Comparison of ENCODE assay signal across 14 mouse cellular contexts in the genomic region with DNA sequence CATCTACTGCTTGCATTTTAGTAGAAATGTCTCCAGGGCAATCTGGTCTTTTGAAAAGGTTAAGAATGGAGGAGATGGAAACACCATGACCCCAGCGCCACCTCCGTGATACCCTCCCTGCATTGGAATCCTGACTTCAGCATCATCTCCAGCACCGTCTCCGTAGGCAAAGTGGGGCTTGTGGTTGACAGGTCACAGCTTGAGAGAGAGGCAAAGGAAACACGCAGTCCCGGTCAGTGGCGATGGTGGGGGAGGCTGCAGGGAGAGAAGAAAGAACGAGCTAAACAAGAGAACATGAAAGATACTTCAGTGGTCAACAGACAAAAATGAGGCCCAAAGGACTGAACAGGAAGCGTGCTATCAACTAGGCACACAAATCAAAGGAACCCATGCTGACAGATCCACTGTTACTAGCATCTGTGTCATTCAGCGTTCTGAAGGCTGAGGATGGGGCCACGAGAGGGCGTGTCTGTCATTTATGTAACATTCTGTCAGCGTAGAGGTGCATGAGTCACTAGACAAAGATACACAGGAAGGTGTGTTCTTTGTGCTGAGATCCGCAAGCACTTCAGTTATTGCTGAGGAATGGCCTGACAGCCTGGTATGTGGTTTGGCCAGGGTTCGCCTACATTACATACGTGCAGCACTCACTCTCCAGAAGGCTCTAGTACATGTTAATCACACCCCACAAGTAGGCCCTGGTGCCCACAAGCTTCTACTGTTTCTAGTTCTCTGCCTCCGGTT. TPM values are rescaled to one million over a fixed set of nuclear protein-coding genes. Genes with fewer than 3 reads are reported as not detected.
DNase-seq lines count a peak whose midpoint lies in the region; ATAC-seq and TF ChIP-seq lines count a peak whose summit lies in the region.
"Had no signal": no experiment of that assay in that cellular context is flagged by ENCODE, and none has a peak within 500 bp of the region (broad histone marks: within the 10 kb centered on the region; RNA-seq: fewer than 3 reads in every experiment).

No protein-coding gene starts in this region.

- WGBS in heart, embryonic 16.5 days = 61% methylated on average over 17 of the region's 17 CpGs
- 51% methylated on average over 17 of the region's 17 CpGs for WGBS in lung, embryonic 15.5 days
- WGBS in stomach, postnatal 0 days = 48% methylated on average over 17 of the region's 17 CpGs

- TF ChIP-seq CTCF in stomach, postnatal 0 days (IDR thresholded peaks at IDR 0.05; ENCODE audit: low read depth) = peak; percentile 64

- TF ChIP-seq EP300 in stomach, postnatal 0 days (optimal IDR thresholded peaks at IDR 0.05) = peak; percentile 57

- no peak overlapping the region for H3K9ac ChIP-seq in heart, embryonic 16.5 days (ENCODE audit: low read length)
- H3K9ac ChIP-seq in lung, embryonic 15.5 days = no peak overlapping the region
- H3K9ac ChIP-seq in stomach, postnatal 0 days (ENCODE audit: low read length) = no peak overlapping the region

- no peak overlapping the region for H3K4me2 ChIP-seq in heart, embryonic 16.5 days (ENCODE audit: low read depth, low read length)
- no peak overlapping the region for H3K4me2 ChIP-seq in lung, embryonic 15.5 days
- no peak overlapping the region for H3K4me2 ChIP-seq in stomach, postnatal 0 days (replicated peaks; ENCODE audit: low read depth)

- no peaks in the 10 kb centered on the region for H3K9me3 ChIP-seq in heart, embryonic 16.5 days (replicated peaks; ENCODE audit: control insufficient read depth, low read length)
- H3K9me3 ChIP-seq in lung, embryonic 15.5 days = no peaks in the 10 kb centered on the region
- H3K9me3 ChIP-seq in stomach, postnatal 0 days (ENCODE audit: control insufficient read depth, low read length) = no peaks in the 10 kb centered on the region
- H3K9me3 ChIP-seq: megakaryocyte, embryonic 14.5 days had no signal

- no peaks in the 10 kb centered on the region for H3K27me3 ChIP-seq in heart, embryonic 16.5 days (ENCODE audit: control insufficient read depth, insufficient read depth, low read length)
- H3K27me3 ChIP-seq in lung, embryonic 15.5 days = no peaks in the 10 kb centered on the region
- H3K27me3 ChIP-seq in stomach, postnatal 0 days (ENCODE audit: control insufficient read depth, insufficient read depth, low read length) = no peaks in the 10 kb centered on the region
- H3K27me3 ChIP-seq: megakaryocyte, embryonic 14.5 days had no signal

- no peak overlapping the region for H3K4me3 ChIP-seq in heart, embryonic 16.5 days (ENCODE audit: low read length)
- no peak overlapping the region for H3K4me3 ChIP-seq in lung, embryonic 15.5 days
- H3K4me3 ChIP-seq in stomach, postnatal 0 days (ENCODE audit: low read depth, low read length) = no peak overlapping the region
- H3K4me3 ChIP-seq: erythroblast, embryonic 14.5 days; megakaryocyte, embryonic 14.5 days had no signal

- no peak for DNase-seq in heart, adult 11 months
- DNase-seq in ZHBTc4 (ENCODE audit: low read depth, low spot score) (peak; percentile 8), MN1 (ENCODE audit: low spot score) (no peak)
- DNase-seq in stomach, postnatal 0 days (ENCODE audit: low spot score) = peak; percentile 64
- DNase-seq in spleen, postnatal 36 days (ENCODE audit: low spot score in 2 of 2) = no peak
- no peak for DNase-seq in layer of hippocampus, adult 9-10 months (ENCODE audit: low spot score)
- DNase-seq: cerebellum, postnatal 10 days; heart, postnatal 10 days; layer of hippocampus, adult 9-11 months had no signal

- H3K36me3 ChIP-seq in heart, embryonic 16.5 days (ENCODE audit: control insufficient read depth, insufficient read depth) = no peaks in the 10 kb centered on the region
- H3K36me3 ChIP-seq in lung, embryonic 15.5 days = no peaks in the 10 kb centered on the region
- no peaks in the 10 kb centered on the region for H3K36me3 ChIP-seq in stomach, postnatal 0 days (ENCODE audit: control insufficient read depth, insufficient read depth, low read length)

- peaks cover 12% of the 10 kb centered on the region for H3K4me1 ChIP-seq in heart, embryonic 16.5 days (ENCODE audit: control insufficient read depth, insufficient read depth, low read length)
- H3K4me1 ChIP-seq in lung, embryonic 15.5 days = peaks cover 14% of the 10 kb centered on the region; the same call in 1 of the 2 replicates
- H3K4me1 ChIP-seq in stomach, postnatal 0 days (replicated peaks; ENCODE audit: control insufficient read depth, insufficient read depth) = no peaks in the 10 kb centered on the region
- H3K4me1 ChIP-seq: megakaryocyte, embryonic 14.5 days had no signal

- no peak overlapping the region for H3K27ac ChIP-seq in heart, embryonic 16.5 days (ENCODE audit: low read length)
- peak overlapping the region; percentile 57; the same call in 1 of the 2 replicates for H3K27ac ChIP-seq in lung, embryonic 15.5 days
- H3K27ac ChIP-seq in stomach, postnatal 0 days (replicated peaks) = peak overlapping the region; percentile 65

- ATAC-seq in heart, embryonic 16.5 days (replicated peaks; ENCODE audit: extremely low read depth, insufficient read depth, low FRiP score) = peak; percentile 41; the same call in 1 of the 2 replicates
- ATAC-seq in lung, embryonic 15.5 days (ENCODE audit: borderline replicate concordance, extremely low read depth, low FRiP score, low TSS enrichment) = peak; percentile 82
- peak; percentile 91 for ATAC-seq in stomach, postnatal 0 days (ENCODE audit: low FRiP score, low TSS enrichment)

RNA-seq across cellular contexts. Expression of gene Krt31, which starts 17.1 kb away (rescaled TPM):
- polyA plus RNA-seq in heart, embryonic 16.5 days (2015; fragmentation: Nextera tagmentation; extraction: Ambion mirVana) = 0.12 TPM in 1 of 2 replicates, not detected in the other
- 0.10 TPM in 1 of 2 replicates, not detected in the other for polyA plus RNA-seq in lung, embryonic 15.5 days (2015; fragmentation: Nextera tagmentation; extraction: Ambion mirVana)
- polyA plus RNA-seq in stomach, postnatal 0 days (2015; fragmentation: Nextera tagmentation; extraction: Ambion mirVana) = not detected in 2 replicates
- polyA plus RNA-seq: brain, embryonic 14.5 days; erythroblast, embryonic 14.5 days had no signal

RNA-seq across cellular contexts. Expression of gene Krt32, which starts 20.6 kb away (rescaled TPM):
- not detected in 2 replicates for polyA plus RNA-seq in heart, embryonic 16.5 days (2015; fragmentation: Nextera tagmentation; extraction: Ambion mirVana)
- polyA plus RNA-seq in lung, embryonic 15.5 days (2015; fragmentation: Nextera tagmentation; extraction: Ambion mirVana) = not detected in 2 replicates
- polyA plus RNA-seq in stomach, postnatal 0 days (2015; fragmentation: Nextera tagmentation; extraction: Ambion mirVana) = 0.59 and 0.65 TPM in 2 replicates
- polyA plus RNA-seq: brain, embryonic 14.5 days; erythroblast, embryonic 14.5 days had no signal

RNA-seq across cellular contexts. Expression of gene Krt34, which starts 26.1 kb away (rescaled TPM):
- not detected in 2 replicates for polyA plus RNA-seq in heart, embryonic 16.5 days (2015; fragmentation: Nextera tagmentation; extraction: Ambion mirVana)
- polyA plus RNA-seq in lung, embryonic 15.5 days (2015; fragmentation: Nextera tagmentation; extraction: Ambion mirVana) = 0.34 TPM in 1 of 2 replicates, not detected in the other
- 0.99 and 1.0 TPM in 2 replicates for polyA plus RNA-seq in stomach, postnatal 0 days (2015; fragmentation: Nextera tagmentation; extraction: Ambion mirVana)
- polyA plus RNA-seq: brain, embryonic 14.5 days; erythroblast, embryonic 14.5 days had no signal

RNA-seq across cellular contexts. Expression of gene Krt35, which starts 28.6 kb away (rescaled TPM):
- not detected in 2 replicates for polyA plus RNA-seq in heart, embryonic 16.5 days (2015; fragmentation: Nextera tagmentation; extraction: Ambion mirVana)
- not detected in 2 replicates for polyA plus RNA-seq in lung, embryonic 15.5 days (2015; fragmentation: Nextera tagmentation; extraction: Ambion mirVana)
- 0.21 and 0.33 TPM in 2 replicates for polyA plus RNA-seq in stomach, postnatal 0 days (2015; fragmentation: Nextera tagmentation; extraction: Ambion mirVana)
- polyA plus RNA-seq: brain, embryonic 14.5 days; erythroblast, embryonic 14.5 days had no signal

RNA-seq across cellular contexts. Expression of gene Krt33b, which starts 37.8 kb away (rescaled TPM):
- not detected in 2 replicates for polyA plus RNA-seq in heart, embryonic 16.5 days (2015; fragmentation: Nextera tagmentation; extraction: Ambion mirVana)
- not detected in 2 replicates for polyA plus RNA-seq in lung, embryonic 15.5 days (2015; fragmentation: Nextera tagmentation; extraction: Ambion mirVana)
- 0.06 TPM in 1 of 2 replicates, not detected in the other for polyA plus RNA-seq in stomach, postnatal 0 days (2015; fragmentation: Nextera tagmentation; extraction: Ambion mirVana)
- polyA plus RNA-seq: erythroblast, embryonic 14.5 days had no signal

Comparison
In these comparisons a context has a peak if more than half of its experiments do, and no peak if none do; other contexts are left out.
1. ATAC-seq: peak in every context shown above with its lines; median percentile 91 in stomach, postnatal 0 days; 82 in lung, embryonic 15.5 days; 41 in heart, embryonic 16.5 days.
2. DNase-seq: peak in ZHBTc4 (single experiment) and stomach, postnatal 0 days (single experiment); none in heart, adult 11 months (single experiment), MN1 (single experiment), spleen, postnatal 36 days (0 of 2) and layer of hippocampus, adult 9-10 months (single experiment).